Mouse (Mus musculus) CH12.LX (cell line): ENCODE measurements around the gene Klhl18.

ENCODE experiments used
- CHD2 ChIP-seq: IDR thresholded peaks from 2 replicates; pipeline ENCODE4 v1.6.1; 2011; ENCODE audit warnings: low read length, improper control_type of control experiment
- CTCF ChIP-seq, 2 experiments: IDR thresholded peaks in 1 of 2; conservative IDR thresholded peaks in 1 of 2; 2 replicates each; pipeline ENCODE4 v1.5.1; 2011 to 2012; ENCODE audit warnings: low read depth in 2 of 2, low read length in 2 of 2, improper control_type of control experiment in 1 of 2, inconsistent platforms in 1 of 2, mild to moderate bottlenecking in 1 of 2, moderate library complexity in 1 of 2
- ETS1 ChIP-seq: conservative IDR thresholded peaks from 2 replicates; pipeline ENCODE4 v1.6.1; 2012; ENCODE audit warnings: low read depth, mild to moderate bottlenecking, inconsistent platforms, low read length, improper control_type of control experiment, moderate library complexity
- NELFE ChIP-seq: IDR thresholded peaks from 2 replicates; pipeline ENCODE4 v1.6.1; 2011; ENCODE audit warnings: low read depth, low read length, improper control_type of control experiment
- POLR2A ChIP-seq: IDR thresholded peaks from 2 replicates; pipeline ENCODE4 v1.6.1; 2011; ENCODE audit warnings: low read depth, mild to moderate bottlenecking, improper control_type of control experiment, low read length

DNA sequence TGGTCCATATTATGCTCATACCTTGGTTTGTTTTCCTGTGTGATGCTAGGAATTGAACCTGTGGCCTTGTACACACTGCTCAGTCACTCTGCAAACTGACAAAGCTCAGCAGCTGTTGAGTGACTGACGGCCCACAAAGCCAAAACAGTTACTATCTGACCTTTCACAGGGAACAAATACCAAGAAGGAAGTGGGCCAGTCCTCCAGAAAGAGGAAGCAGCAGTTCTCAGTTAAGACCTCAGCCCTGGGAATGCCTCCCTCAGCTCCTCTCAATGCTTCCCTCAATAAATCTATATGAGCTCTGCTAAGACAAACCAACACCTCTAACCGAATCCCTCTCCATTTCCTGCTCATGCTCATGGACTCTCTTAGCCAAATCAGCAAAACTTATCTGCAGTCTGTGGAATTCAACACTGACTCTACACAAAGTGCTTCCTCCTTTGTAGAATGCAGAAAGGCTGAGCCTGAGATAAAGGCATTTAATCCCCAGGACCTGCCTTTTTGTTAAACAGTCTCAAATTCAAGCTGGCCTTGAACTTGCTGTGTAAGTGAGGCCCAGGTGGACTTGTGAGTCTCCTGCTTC lies 17.3 kb downstream of the Klhl18 start:
- TF ChIP-seq ETS1 (peak; percentile 42), POLR2A (no peak), CTCF (conservative IDR thresholded peaks at IDR 0.05 in 1 of 2, IDR thresholded peaks at IDR 0.05 in 1 of 2; ENCODE audit: low read depth in 2 of 2, low read length in 2 of 2) (no peak), NELFE (no peak), CHD2 (0 out of 2 replicates have a peak, but pooled peaks have one; percentile 41)
